Mouse (Mus musculus) retina, postnatal 1 day (tissue): ENCODE results near the gene Trpc7.

Experiments used
- DNase-seq: peaks from one replicate; pipeline ENCODE4 v3.0.0-alpha.2; 2012

Trpc7 gene

DNA sequence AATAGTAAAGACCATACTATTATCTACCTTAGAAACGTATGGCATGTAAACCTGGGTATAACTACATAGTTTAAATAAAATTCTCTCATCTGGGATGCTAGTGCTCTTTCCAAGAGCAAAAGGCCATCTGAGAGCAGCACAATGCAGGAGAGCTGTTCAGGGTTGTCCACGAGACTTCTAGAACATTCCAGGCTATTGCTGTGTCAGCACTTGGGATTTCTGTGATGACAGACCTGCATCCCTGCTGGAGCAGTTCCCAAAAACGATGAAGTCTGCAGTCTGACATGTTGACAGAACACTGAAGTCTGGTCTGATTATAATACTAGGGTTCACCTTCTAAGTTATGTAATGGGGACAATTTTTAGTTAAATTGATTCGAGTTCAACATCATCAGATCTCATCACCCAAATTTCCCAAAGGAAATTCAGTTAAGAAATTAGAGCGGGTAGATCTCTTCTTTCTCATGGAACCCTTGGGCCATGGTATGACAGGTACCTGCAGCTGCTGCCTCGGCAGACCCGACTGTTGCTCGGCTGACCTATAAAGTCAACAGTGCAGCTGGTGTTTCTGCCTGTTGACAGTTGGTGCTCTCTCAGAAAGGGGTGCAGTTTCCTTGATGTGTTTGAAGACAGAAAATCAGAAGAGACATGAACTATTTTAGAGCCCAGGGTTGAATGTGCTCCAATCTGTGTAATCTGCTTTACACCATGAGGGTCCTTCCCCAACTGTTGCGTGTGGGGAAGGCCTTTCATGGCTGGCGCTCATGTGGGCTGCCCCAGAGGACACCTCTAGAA, 148.9 kb downstream of the Trpc7 start:
- DNase-seq = no peak

DNA sequence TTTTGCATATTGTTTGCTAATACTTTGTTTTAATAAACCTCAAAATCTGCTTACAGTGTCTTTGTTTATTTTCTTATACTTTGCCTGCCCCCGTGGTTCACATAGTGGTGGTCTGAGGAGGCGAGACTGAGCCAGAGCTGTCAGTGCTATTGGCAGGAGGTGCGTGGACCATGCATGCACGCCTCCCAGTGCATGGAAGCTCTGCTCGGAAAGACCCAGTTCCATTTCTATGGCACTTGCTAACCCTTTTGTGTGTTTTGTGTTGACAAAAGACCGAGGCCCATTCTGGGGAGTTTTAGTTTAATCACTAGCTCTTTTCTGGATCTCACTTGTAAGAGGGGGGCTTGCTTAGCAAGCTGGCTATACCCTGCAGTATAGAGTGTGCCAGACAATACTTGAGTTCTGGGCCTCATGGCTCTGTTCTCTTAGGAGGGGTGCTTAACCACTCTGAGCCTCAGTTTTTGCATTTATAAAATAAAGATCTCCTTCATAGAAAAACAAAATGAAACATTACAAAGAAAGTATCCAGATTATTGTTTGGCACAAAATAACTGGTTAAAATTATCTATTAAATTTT, 153.4 kb downstream of the Trpc7 start:
- no peak for DNase-seq

DNA sequence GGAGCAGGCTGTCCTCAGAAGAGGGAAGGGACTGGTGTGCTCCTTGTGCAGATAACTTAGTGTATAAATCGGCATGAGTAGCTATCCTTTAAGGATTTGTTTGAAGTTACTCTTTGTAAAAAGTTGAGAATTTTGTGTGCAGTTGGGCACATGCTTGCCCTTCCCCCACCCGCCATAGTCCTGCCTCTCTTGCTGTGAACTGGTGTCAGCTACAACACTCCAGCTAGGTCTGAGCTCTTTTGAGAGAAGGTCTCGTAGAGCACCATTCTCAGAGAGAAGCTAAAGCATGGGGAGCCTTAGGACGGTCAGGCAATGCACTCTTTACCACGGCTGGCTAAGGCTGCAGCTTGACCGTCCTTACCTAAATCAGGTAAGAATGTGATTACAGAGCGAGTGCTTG, 154.1 kb downstream of the Trpc7 start:
- no peak for DNase-seq

GRCm38 (mm10) chr13:56740496-56740895, 155.3 kb downstream of the Trpc7 start:
- DNase-seq = no peak

- no peak for DNase-seq
Measured at GRCm38 (mm10) chr13:56739556-56739955, 156.2 kb downstream of the Trpc7 start.

DNA sequence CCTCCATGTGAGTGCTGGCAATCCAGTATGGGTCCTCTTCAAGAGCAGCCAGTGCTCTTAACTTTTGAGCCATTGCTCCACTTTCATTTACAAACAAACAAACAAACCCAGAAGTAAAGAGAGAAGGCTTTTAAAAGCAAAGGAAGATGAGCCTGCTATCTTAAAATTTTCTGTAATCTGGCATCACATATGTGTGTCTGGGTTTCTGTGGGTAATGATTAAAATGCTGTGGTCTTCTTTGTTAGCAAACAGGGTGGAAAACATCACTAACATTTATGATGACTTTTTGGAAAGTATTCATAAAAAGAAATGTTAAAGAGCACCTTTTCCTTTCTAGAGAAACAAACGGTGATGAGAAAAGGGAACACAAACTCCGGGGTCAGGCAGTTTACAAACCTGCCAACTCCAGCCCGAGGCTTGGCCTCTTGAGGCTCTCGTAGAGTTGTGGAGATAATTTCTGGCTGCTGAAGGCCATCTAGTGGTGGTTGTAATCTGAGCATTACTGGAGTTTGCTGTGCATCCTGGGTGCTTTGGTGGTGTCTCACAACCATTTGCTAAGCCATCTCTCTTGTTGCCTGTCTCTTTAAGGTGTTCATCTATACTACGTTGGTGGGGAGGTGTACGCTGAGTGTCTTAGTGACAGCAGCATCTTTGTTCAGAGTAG, 160.4 kb downstream of the Trpc7 start:
- DNase-seq = peak; percentile 50

- DNase-seq = no peak
Measured at GRCm38 (mm10) chr13:56734617-56735016, 161.2 kb downstream of the Trpc7 start.

GRCm38 (mm10) chr13:56729046-56729445, 166.7 kb downstream of the Trpc7 start:
- DNase-seq = no peak

DNA sequence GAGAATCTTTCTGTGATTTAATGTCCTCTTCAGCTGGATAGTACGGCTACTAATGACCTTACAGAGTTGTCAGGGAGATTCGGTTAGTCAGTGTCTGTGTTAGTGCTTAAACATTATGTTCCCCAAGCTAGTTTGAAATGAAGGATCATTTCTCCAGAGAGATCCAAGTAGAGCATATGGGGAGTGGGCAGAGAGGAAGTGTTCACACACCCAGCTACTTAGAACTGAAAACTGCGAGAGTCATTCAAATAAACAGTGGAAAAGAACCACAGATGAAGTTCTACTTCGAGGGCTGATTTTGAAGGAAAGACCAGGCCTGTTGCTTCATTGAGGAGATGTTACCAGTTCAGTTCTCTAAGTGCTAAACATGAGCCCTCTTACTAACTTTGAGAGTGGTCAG, 169.2 kb downstream of the Trpc7 start:
- DNase-seq = no peak
